8 mouse cellular contexts compared by ENCODE assay signal in genomic region chr19:19005144-19005543, GRCm38 (mm10).
A peak's percentile ranks its signal among the peaks of the same experiment; 100 is the strongest.
DNase-seq lines count a peak whose midpoint lies in the region; ATAC-seq lines count a peak whose summit lies in the region.

No protein-coding gene starts in this region.

- ATAC-seq in forebrain, embryonic 11.5 days (replicated peaks; ENCODE audit: low FRiP score) = peak; percentile 84
- ATAC-seq in frontal cortex, adult (ENCODE audit: low TSS enrichment) = peak; percentile 89
- peak; percentile 76 for ATAC-seq in neural tube, embryonic 13.5 days (ENCODE audit: low read depth)

- no peak overlapping the region for H3K27ac ChIP-seq in forebrain, embryonic 11.5 days (ENCODE audit: low read depth, low read length)
- H3K27ac ChIP-seq in forebrain, embryonic 10.5 days = no peak overlapping the region
- H3K27ac ChIP-seq in neural tube, embryonic 13.5 days (replicated peaks) = no peak overlapping the region

- no peaks in the 10 kb centered on the region; the same call in 1 of the 2 replicates for H3K4me1 ChIP-seq in forebrain, embryonic 11.5 days (replicated peaks; ENCODE audit: control insufficient read depth, insufficient read depth, low read length)
- peaks cover 19% of the 10 kb centered on the region for H3K4me1 ChIP-seq in forebrain, embryonic 10.5 days
- peaks cover 16% of the 10 kb centered on the region for H3K4me1 ChIP-seq in neural tube, embryonic 13.5 days (replicated peaks)

- no peak overlapping the region for H3K4me2 ChIP-seq in forebrain, embryonic 11.5 days (ENCODE audit: low read depth, low read length, severe bottlenecking)
- H3K4me2 ChIP-seq in neural tube, embryonic 13.5 days = no peak overlapping the region

- H3K36me3 ChIP-seq in forebrain, embryonic 11.5 days (ENCODE audit: control insufficient read depth, insufficient read depth, low read length) = no peaks in the 10 kb centered on the region
- no peaks in the 10 kb centered on the region for H3K36me3 ChIP-seq in forebrain, embryonic 10.5 days (replicated peaks)
- H3K36me3 ChIP-seq in neural tube, embryonic 13.5 days = no peaks in the 10 kb centered on the region

- H3K4me3 ChIP-seq in forebrain, embryonic 11.5 days (ENCODE audit: low read depth, low read length) = no peak overlapping the region
- H3K4me3 ChIP-seq in forebrain, embryonic 10.5 days = no peak overlapping the region
- H3K4me3 ChIP-seq in neural tube, embryonic 13.5 days = no peak overlapping the region

- no peaks in the 10 kb centered on the region for H3K27me3 ChIP-seq in forebrain, embryonic 11.5 days (ENCODE audit: control insufficient read depth, insufficient read depth, low read length)
- no peaks in the 10 kb centered on the region for H3K27me3 ChIP-seq in forebrain, embryonic 10.5 days (ENCODE audit: poor library complexity, severe bottlenecking)
- H3K27me3 ChIP-seq in neural tube, embryonic 13.5 days = no peaks in the 10 kb centered on the region

- WGBS in forebrain, embryonic 11.5 days = 59% methylated on average over 6 of the region's 6 CpGs
- WGBS in forebrain, embryonic 10.5 days = 73% methylated on average over 6 of the region's 6 CpGs
- 38% methylated on average over 6 of the region's 6 CpGs for WGBS in neural tube, embryonic 13.5 days

- H3K9me3 ChIP-seq in forebrain, embryonic 11.5 days (ENCODE audit: control insufficient read depth, low read length) = no peaks in the 10 kb centered on the region
- H3K9me3 ChIP-seq in forebrain, embryonic 10.5 days = no peaks in the 10 kb centered on the region
- no peaks in the 10 kb centered on the region for H3K9me3 ChIP-seq in neural tube, embryonic 13.5 days

- peak; percentile 56 for DNase-seq in forebrain, embryonic 11.5 days (ENCODE audit: low spot score)
- no peak for DNase-seq in forebrain, embryonic 10.5 days (ENCODE audit: extremely low spot score, low spot score)
- DNase-seq in left cerebral cortex, adult 11 months (ENCODE audit: low spot score) = peak; percentile 15
- no peak for DNase-seq in adrenal gland, postnatal 10 days
- no peak for DNase-seq in cerebellum, adult 11 months
- DNase-seq in cerebellum, adult 18-20 months = no peak

- no peak overlapping the region for H3K9ac ChIP-seq in forebrain, embryonic 11.5 days (ENCODE audit: low read length)
- H3K9ac ChIP-seq in neural tube, embryonic 13.5 days = no peak overlapping the region

Comparison
In these comparisons a context has a peak if more than half of its experiments do, and no peak if none do; other contexts are left out.
1. DNase-seq: peak in forebrain, embryonic 11.5 days (single experiment) and left cerebral cortex, adult 11 months (single experiment); none in forebrain, embryonic 10.5 days (single experiment), adrenal gland, postnatal 10 days (single experiment), cerebellum, adult 11 months (single experiment) and cerebellum, adult 18-20 months (0 of 2).
2. Peak in every context shown above with its lines, with median percentiles within 50 percentile points of each other: ATAC-seq.